Mouse (Mus musculus) left cerebral cortex, postnatal 14 days (tissue): ENCODE measurements at regions not wholly inside any gene's neighbourhood (a gene's known extent, or its start where the extent isn't known, plus 50 kb on each side); places are given as distances from the start of the nearest gene placed in this dataset.
A peak's percentile ranks its signal among the peaks of the same experiment; 100 is the strongest.
"Not testable (repeated sequence)": the region's sequence is repeated elsewhere in the genome, so short reads cannot be mapped to it uniquely, and the experiment has no call there.

ENCODE experiments used
- DNase-seq, 2 experiments: peaks; one replicate each; pipeline ENCODE4 v3.0.0; 2021 to 2022; ENCODE audit warnings: low spot score in 2 of 2, mixed read lengths in 1 of 2
- intact Hi-C: fragments of 180-260 bp; cut with DNase I; formaldehyde crosslinking; loops from one replicate; pipeline ENCODE4 v1.15.1; 2025

- intact Hi-C loops, result no loop called here
- DNase-seq, result peak in 1 of 2 experiments; percentile 68
Observed at GRCm38 (mm10) chr8:37048912-37049692, 55.7 kb downstream of the AI429214 start.

GRCm38 (mm10) chr8:37049969-37050683, 56.7 kb downstream of the AI429214 start:
- DNase-seq, result peak; percentile 55 to 57

GRCm38 (mm10) chr8:37050684-37051028, 57.3 kb downstream of the AI429214 start:
- intact Hi-C loops, result no loop called here
- peak; percentile 12 to 33 for DNase-seq

More at GRCm38 (mm10) chr8:37049969-37050683, 56.7 kb downstream of the AI429214 start:
- intact Hi-C loops, result no loop called here

- DNase-seq, result no peak
- intact Hi-C loops, result no loop called here
Observed at GRCm38 (mm10) chr8:37056376-37056775, 63.0 kb downstream of the AI429214 start.

- no peak for DNase-seq
- intact Hi-C loops, result no loop called here
Observed at GRCm38 (mm10) chr8:37058390-37058789, 65.0 kb downstream of the AI429214 start.

GRCm38 (mm10) chr8:37062012-37062944, 68.9 kb downstream of the AI429214 start:
- intact Hi-C loops, result loop anchor here (5.0 to 10.0 kb wide), 4 partner anchors 230 to 700 kb away; no protein-coding TSS in a partner anchor
- DNase-seq, result peak; percentile 69 to 83

GRCm38 (mm10) chr8:37063764-37064331, 70.4 kb downstream of the AI429214 start:
- intact Hi-C loops, result loop anchor here (5.0 to 10.0 kb wide), 4 partner anchors 232 to 702 kb away; no protein-coding TSS in a partner anchor
- peak; percentile 78 to 88 for DNase-seq

- DNase-seq, result peak; percentile 12 to 17
- intact Hi-C loops, result loop anchor here (10.0 kb wide), 1 partner anchor 878 kb away; no protein-coding TSS in a partner anchor
Observed at GRCm38 (mm10) chr8:37072905-37073304, 79.5 kb downstream of the AI429214 start.

- intact Hi-C loops, result no loop called here
- DNase-seq, result peak in 1 of 2 experiments; percentile 19
Observed at GRCm38 (mm10) chr8:37099727-37100126, 106.3 kb downstream of the AI429214 start.

GRCm38 (mm10) chr8:37112386-37112785, 119.0 kb downstream of the AI429214 start:
- DNase-seq, intact Hi-C loops: not testable (repeated sequence)

GRCm38 (mm10) chr8:37125834-37126233, 132.4 kb downstream of the AI429214 start:
- peak in 1 of 2 experiments; percentile 5 for DNase-seq
- intact Hi-C loops, result no loop called here

GRCm38 (mm10) chr8:37129670-37130069, 136.3 kb downstream of the AI429214 start:
- DNase-seq, result no peak
- intact Hi-C loops, result loop anchor here (5.0 kb wide), 1 partner anchor 1688 kb away; no protein-coding TSS in a partner anchor

- intact Hi-C loops, result loop anchor here (5.0 kb wide), 1 partner anchor 1685 kb away; no protein-coding TSS in a partner anchor
- DNase-seq, result peak; percentile 32 to 49
Observed at GRCm38 (mm10) chr8:37131988-37132387, 138.6 kb downstream of the AI429214 start.

GRCm38 (mm10) chr8:37134192-37134964, 141.0 kb downstream of the AI429214 start:
- DNase-seq, result no peak
- intact Hi-C loops, result loop anchor here (5.0 kb wide), 1 partner anchor 1683 kb away; no protein-coding TSS in a partner anchor

GRCm38 (mm10) chr8:37150286-37150685, 156.9 kb downstream of the AI429214 start:
- intact Hi-C loops, result no loop called here
- peak in 1 of 2 experiments; percentile 27 for DNase-seq

- intact Hi-C loops, result no loop called here
- no peak for DNase-seq
Observed at GRCm38 (mm10) chr8:37154361-37154760, 161.0 kb downstream of the AI429214 start.

GRCm38 (mm10) chr8:37154946-37155345, 161.5 kb downstream of the AI429214 start:
- no peak for DNase-seq
- intact Hi-C loops, result no loop called here

GRCm38 (mm10) chr8:37159481-37159880, 166.1 kb downstream of the AI429214 start:
- intact Hi-C loops, result no loop called here
- peak; percentile 83 to 86 for DNase-seq
